Mouse (Mus musculus): Measurements from ENCODE around the gene Snai1. TPM values are rescaled to one million over a fixed set of nuclear protein-coding genes. Genes with fewer than 3 reads are reported as not detected.

Gene Snai1
- polyA plus RNA-seq, 1 experiment from 2014 or later = 7.9 TPM

DNA sequence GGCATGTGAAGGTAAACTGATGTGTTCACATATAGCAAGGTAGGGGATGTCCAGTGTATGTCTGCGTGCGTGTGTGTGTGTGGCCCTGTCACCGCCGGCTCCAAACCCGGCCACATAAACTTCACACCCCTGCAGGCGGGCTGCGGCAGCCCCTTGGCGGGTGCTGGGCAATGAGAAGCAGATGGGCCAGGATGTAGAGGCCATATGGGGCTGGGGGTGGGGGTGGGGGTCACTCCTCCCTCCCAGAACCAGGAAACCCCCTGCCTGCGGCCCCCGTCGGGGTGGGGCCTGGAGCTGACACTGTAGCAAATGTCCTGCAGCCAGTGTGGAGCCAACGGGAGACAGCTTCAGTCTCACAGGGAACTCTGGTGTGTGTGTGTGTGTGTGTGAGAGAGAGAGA, 25.7 kb downstream of the Snai1 start:
- 54% methylated on average over 12 of the region's 12 CpGs for WGBS
- H3K36me3 ChIP-seq = no peaks in the 10 kb centered on the region
- H3K9me3 ChIP-seq = no peaks in the 10 kb centered on the region
- no peak for ATAC-seq (ENCODE audit: low FRiP score)
- H3K4me3 ChIP-seq = no peak overlapping the region
- peaks cover 26% of the 10 kb centered on the region for H3K27me3 ChIP-seq
- H3K4me2 ChIP-seq = no peak overlapping the region
- H3K4me1 ChIP-seq (replicated peaks) = peaks cover 45% of the 10 kb centered on the region
- H3K27ac ChIP-seq = no peak overlapping the region
- H3K9ac ChIP-seq = no peak overlapping the region

DNA sequence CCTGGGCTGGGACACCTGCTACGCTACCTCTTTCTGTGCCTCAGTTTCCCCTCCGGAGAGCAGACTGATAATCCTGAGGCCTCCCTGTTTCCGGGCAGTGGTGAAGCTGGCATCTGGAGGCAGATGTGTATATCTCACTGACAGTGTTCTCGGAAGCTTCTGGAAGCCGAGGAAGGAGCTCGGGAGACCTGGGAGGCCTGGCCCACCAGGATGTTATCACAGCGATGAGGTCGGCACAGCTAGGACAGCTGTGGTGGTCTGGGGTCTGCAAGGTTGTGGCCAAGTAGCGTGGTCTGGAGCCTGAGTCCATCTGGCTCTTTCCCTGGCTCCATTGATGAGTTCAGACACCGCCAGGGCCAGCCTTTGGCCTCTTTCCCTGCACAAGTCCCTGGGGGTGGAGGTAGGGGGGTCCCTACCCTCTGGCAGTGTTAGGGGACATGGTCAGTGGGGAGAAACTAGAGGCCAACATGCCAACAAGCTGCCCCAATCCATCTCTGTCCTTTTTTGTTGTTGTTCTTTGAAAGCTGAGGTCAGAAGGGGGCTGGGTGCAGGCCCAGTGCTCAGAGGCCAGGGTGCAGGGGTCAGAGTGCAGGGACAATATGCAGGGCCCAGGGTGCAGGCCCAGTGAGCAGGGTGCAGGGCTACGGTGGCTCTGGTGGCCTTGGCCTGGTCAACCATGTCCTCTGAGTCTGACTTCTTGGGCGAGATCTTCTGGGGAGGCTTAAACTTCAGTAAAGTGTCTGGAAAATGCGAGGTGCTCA, 26.7 kb downstream of the Snai1 start:
- no peak for ATAC-seq (ENCODE audit: low FRiP score)
- Histone ChIP-seq H3K9me3 (no peaks in the 10 kb centered on the region), H3K9ac (no peak overlapping the region), H3K4me3 (no peak overlapping the region), H3K4me1 (replicated peaks) (peaks cover 39% of the 10 kb centered on the region), H3K4me2 (no peak overlapping the region), H3K27me3 (peaks cover 18% of the 10 kb centered on the region), H3K36me3 (no peaks in the 10 kb centered on the region), H3K27ac (no peak overlapping the region)
- WGBS = 80% methylated on average over 13 of the region's 13 CpGs

DNA sequence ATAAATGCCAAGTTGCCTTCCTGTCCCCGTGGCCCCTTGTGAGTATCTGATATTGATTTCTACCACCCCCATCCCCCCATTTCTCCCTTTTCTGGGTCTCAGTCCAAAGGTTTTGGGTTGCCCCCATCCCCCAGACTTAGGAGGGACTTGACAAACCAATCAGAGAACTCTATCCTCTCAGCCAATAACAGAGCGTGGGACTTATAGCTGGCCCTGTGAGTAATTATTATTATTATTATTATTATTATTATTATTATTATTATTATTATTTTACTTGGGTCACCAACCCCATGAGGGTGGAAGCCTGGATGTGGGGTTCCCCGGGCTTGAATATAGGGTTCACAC, 27.3 kb downstream of the Snai1 start:
- no peak overlapping the region for H3K4me3 ChIP-seq
- no peaks in the 10 kb centered on the region for H3K36me3 ChIP-seq
- ATAC-seq (ENCODE audit: low FRiP score) = no peak
- H3K27me3 ChIP-seq = peaks cover 12% of the 10 kb centered on the region
- no peak overlapping the region; the same call in 1 of the 2 replicates for H3K9ac ChIP-seq
- 70% methylated on average over 3 of the region's 3 CpGs for WGBS
- H3K4me1 ChIP-seq (replicated peaks) = peaks cover 33% of the 10 kb centered on the region
- H3K9me3 ChIP-seq = no peaks in the 10 kb centered on the region
- H3K4me2 ChIP-seq = no peak overlapping the region
- H3K27ac ChIP-seq = no peak overlapping the region

DNA sequence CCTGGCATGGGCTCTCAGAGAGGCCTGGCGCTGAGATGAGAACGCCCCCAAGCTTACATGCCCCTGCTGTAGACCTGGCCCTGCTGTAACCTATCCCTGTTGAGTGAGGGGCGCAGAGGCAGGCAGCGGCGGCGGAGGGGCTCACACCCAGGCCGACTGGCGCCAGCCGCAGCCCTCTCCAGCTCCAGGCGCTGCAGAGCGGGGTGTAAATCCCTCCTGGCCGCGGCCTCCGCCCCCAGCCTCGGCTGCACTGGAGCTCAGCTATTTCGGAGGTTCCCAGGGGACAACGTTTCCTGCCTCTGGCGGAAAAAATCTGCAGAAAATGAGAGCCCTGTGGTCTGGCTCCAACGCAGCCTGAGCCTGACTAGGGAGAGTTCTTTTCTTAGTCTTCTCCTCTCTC, 27.7 kb downstream of the Snai1 start:
- no peak; the same call in 1 of the 2 replicates for ATAC-seq (ENCODE audit: low FRiP score)
- 25% methylated on average over 19 of the region's 19 CpGs for WGBS
- Histone ChIP-seq H3K9ac (peak overlapping the region; percentile 49), H3K4me2 (peak overlapping the region; percentile 34), H3K27me3 (peaks cover 8% of the 10 kb centered on the region; the same call in 1 of the 2 replicates), H3K36me3 (no peaks in the 10 kb centered on the region), H3K4me1 (replicated peaks) (peaks cover 31% of the 10 kb centered on the region), H3K4me3 (no peak overlapping the region), H3K9me3 (no peaks in the 10 kb centered on the region), H3K27ac (no peak overlapping the region)

DNA sequence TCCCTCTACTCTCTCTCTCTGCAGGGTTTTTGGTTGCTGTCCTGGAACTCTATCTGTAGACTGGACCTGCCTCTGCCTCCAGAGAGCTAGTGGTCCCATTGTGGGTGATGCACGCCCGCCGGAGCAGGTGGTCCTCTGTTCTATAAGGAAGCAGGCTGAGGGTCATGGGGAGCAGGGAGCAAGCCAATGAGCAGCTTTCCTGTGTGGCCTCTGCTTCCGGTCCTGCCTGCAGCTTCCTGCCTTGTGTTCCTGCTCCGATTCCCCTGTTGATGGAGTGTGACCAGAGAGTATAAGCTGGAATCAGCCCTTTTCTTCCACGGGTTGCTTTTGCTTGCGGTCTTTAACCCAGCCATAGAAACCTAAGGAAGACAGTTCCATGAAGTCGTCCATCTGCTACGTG, 30.1 kb downstream of the Snai1 start:
- Histone ChIP-seq H3K9ac (no peak overlapping the region), H3K4me2 (no peak overlapping the region), H3K4me3 (no peak overlapping the region), H3K36me3 (no peaks in the 10 kb centered on the region), H3K27ac (no peak overlapping the region), H3K4me1 (replicated peaks) (peaks cover 23% of the 10 kb centered on the region), H3K27me3 (0 out of 2 replicates have a peak, but pooled peaks cover 8% of the 10 kb centered on the region), H3K9me3 (no peaks in the 10 kb centered on the region)
- ATAC-seq (ENCODE audit: low FRiP score) = no peak
- WGBS = 80% methylated on average over 9 of the region's 9 CpGs

DNA sequence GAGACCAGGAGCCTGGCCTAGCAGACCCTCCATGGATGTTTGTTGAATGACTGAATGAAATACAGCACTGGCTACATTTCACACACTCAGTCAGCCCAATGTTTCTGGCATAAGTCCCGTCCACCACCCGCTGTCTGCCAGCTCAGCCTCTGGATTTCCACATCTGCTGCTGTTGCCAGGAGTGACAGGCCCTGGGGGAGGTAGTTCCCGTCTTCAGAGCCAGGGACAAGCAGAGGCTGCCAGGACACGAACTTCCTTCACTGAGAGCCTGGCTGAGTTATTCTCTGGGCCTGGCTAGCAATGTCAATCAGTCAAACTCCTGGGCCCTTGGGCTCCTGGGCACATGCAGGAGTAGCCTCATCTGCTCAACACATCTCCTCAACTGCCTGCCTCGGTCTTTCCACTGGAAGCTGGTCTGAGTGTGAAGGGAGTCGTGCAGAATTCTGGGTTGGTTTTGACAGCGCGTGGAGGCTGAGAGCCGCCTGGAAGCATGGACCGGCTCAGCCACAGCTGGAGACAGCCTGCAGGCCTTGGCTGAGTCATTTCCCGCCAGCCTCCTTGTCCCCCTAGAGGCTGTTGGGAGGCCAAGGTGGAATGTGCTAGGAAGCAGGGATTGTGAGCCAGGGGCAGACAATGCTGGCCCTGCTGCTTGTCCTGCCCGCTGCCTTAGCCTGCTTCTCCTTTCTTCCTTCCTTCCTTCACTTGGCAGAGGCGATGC, 32.1 kb downstream of the Snai1 start:
- no peak overlapping the region for H3K27ac ChIP-seq
- no peak for ATAC-seq (ENCODE audit: low FRiP score)
- no peak overlapping the region for H3K9ac ChIP-seq
- no peaks in the 10 kb centered on the region for H3K27me3 ChIP-seq
- peaks cover 6% of the 10 kb centered on the region for H3K4me1 ChIP-seq (replicated peaks)
- no peak overlapping the region for H3K4me2 ChIP-seq
- no peaks in the 10 kb centered on the region for H3K9me3 ChIP-seq
- no peak overlapping the region for H3K4me3 ChIP-seq
- H3K36me3 ChIP-seq = no peaks in the 10 kb centered on the region
- WGBS = 72% methylated on average over 13 of the region's 13 CpGs

DNA sequence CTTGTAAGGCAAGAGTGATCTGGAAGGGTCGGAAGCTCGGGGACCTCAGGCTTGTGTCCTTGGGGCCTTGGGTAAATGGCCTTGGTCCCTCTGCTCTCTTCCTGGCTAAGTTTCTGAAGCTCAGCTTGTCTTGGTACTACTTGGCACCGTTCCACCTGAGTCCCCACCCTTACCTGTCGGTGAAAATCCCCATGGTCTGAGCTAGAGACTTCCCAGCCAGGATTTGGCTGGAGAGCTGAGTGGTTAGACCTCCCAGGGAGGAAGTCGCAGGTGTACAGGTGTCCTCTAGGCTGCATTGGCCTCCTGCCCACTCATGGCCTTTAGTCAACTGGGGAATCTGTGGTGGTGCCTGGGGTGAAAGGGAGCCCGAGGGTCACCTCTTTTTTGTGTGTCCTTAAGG, 32.8 kb downstream of the Snai1 start:
- no peak overlapping the region for H3K4me3 ChIP-seq
- ATAC-seq (ENCODE audit: low FRiP score) = no peak
- H3K27ac ChIP-seq = no peak overlapping the region
- peaks cover 2% of the 10 kb centered on the region; the same call in 1 of the 2 replicates for H3K4me1 ChIP-seq (replicated peaks)
- 0 out of 2 replicates have a peak, but pooled peaks cover 4% of the 10 kb centered on the region for H3K27me3 ChIP-seq
- no peak overlapping the region for H3K4me2 ChIP-seq
- WGBS = 92% methylated on average over 6 of the region's 6 CpGs
- no peaks in the 10 kb centered on the region for H3K9me3 ChIP-seq
- no peaks in the 10 kb centered on the region for H3K36me3 ChIP-seq
- no peak overlapping the region for H3K9ac ChIP-seq

DNA sequence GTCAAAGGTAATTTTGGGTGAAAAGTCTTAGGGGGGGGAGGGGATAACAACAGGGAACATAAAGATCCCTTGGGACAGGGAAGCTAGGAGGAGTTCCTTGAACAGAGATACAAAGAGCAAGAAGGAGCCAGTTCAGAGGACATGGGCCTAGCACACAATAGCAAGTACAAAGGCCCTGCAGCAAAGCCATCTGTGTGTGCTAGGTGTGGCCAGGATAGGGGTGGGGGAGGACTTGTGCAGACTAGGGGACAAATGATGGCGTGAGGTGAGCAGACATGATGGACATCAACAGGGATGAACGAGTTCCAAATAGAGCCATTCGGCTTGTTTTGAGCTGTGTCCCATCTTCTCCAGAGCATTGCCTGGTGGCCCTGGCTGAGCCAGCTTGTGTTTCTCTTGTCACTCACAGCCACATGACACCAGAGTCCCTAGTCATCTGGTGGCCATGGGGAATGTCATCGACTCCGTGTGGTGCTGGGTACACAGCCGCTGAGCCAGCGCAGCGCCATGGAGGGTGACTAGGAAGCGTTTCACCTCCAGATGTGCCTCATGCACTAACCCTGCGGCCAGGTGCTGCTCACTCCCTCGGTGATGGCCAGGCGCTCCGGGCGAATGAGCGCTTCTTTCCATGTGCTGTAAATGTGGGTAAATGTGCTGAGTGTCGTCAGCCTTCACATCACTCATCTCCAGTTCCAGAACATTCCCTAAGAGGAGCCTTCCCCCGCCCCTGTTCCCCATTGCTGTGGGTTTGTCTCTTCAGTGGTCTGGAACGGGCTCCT, 33.6 kb downstream of the Snai1 start:
- Histone ChIP-seq H3K36me3 (no peaks in the 10 kb centered on the region), H3K27me3 (0 out of 2 replicates have a peak, but pooled peaks cover 4% of the 10 kb centered on the region), H3K4me3 (no peak overlapping the region), H3K4me1 (replicated peaks) (no peaks in the 10 kb centered on the region; the same call in 1 of the 2 replicates), H3K27ac (no peak overlapping the region), H3K9me3 (no peaks in the 10 kb centered on the region), H3K4me2 (no peak overlapping the region), H3K9ac (no peak overlapping the region)
- no peak for ATAC-seq (ENCODE audit: low FRiP score)
- 87% methylated on average over 18 of the region's 18 CpGs for WGBS

DNA sequence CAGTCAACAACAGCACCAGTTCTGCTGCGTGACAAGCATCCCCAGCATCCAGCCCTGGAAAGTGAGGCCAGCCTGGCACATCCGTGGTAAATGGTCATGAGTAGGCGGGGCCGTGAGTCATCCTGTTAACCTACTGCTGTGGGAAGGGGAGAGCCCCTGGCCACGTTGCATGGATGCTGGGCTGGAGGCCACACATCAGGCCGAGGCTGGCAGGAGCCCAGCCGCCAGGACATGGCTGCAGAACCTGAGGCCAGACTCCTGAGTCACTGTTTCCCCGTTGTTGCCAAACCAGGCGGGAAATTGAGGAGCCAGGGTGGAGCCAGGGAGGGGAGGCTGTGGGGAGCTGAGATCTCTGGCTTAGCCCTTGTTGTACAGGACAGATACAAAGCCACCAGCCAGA, 36.8 kb downstream of the Snai1 start:
- ATAC-seq (ENCODE audit: low FRiP score) = no peak
- no peaks in the 10 kb centered on the region; the same call in 1 of the 2 replicates for H3K4me1 ChIP-seq (replicated peaks)
- H3K27ac ChIP-seq = no peak overlapping the region
- H3K9me3 ChIP-seq = no peaks in the 10 kb centered on the region
- 75% methylated on average over 9 of the region's 9 CpGs for WGBS
- H3K4me2 ChIP-seq = no peak overlapping the region
- H3K4me3 ChIP-seq = no peak overlapping the region
- H3K27me3 ChIP-seq = 0 out of 2 replicates have a peak, but pooled peaks cover 4% of the 10 kb centered on the region
- no peaks in the 10 kb centered on the region for H3K36me3 ChIP-seq
- H3K9ac ChIP-seq = no peak overlapping the region

DNA sequence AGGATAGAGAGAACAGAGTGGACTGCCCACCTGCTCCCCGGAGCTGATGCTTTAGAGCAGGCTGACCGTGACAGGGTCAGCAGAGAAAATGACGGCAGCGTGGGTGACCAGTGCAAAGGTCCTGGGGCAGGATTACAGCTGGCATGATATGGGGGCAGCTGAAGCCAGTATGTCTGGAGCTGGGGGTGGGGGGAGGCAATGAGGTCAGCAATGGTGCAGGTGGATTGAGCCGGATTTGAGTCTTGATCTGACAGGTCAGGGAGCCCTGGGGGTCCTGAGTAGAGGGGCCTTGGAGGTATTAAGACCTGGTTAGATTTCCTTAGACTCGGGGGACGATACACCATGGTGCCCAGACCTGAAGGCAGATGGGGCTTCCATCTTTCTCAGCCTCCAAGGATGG, 37.6 kb downstream of the Snai1 start:
- H3K4me1 ChIP-seq (replicated peaks) = no peaks in the 10 kb centered on the region
- H3K9ac ChIP-seq = no peak overlapping the region
- H3K9me3 ChIP-seq = no peaks in the 10 kb centered on the region
- no peak overlapping the region for H3K4me3 ChIP-seq
- H3K36me3 ChIP-seq = no peaks in the 10 kb centered on the region
- 88% methylated on average over 7 of the region's 7 CpGs for WGBS
- H3K27ac ChIP-seq = no peak overlapping the region
- no peak for ATAC-seq (ENCODE audit: low FRiP score)
- 0 out of 2 replicates have a peak, but pooled peaks cover 4% of the 10 kb centered on the region for H3K27me3 ChIP-seq
- H3K4me2 ChIP-seq = no peak overlapping the region

DNA sequence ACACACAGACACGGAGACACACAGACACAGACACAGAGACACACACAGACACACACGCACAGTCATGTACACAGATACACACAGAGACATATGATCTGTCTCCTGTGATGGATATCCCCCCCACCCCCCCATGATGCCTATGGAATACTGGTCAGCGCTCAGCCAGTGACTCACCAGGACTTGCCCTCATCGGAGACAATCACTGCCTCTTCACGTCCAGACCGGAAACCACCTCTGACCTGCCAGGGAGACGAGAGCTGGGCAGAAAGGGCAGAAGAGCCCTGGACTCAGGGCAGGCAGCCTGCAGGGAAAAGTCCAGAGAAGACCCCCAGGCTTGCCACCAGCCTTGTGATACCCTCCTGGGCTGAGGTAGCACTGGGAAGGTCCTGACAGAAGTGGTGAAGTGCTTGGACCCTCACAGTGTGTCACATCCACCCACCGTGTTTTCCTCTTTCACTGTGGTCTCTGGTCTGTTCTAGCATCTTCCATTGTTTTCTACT, 38.2 kb downstream of the Snai1 start:
- WGBS = 86% methylated on average over 8 of the region's 8 CpGs

DNA sequence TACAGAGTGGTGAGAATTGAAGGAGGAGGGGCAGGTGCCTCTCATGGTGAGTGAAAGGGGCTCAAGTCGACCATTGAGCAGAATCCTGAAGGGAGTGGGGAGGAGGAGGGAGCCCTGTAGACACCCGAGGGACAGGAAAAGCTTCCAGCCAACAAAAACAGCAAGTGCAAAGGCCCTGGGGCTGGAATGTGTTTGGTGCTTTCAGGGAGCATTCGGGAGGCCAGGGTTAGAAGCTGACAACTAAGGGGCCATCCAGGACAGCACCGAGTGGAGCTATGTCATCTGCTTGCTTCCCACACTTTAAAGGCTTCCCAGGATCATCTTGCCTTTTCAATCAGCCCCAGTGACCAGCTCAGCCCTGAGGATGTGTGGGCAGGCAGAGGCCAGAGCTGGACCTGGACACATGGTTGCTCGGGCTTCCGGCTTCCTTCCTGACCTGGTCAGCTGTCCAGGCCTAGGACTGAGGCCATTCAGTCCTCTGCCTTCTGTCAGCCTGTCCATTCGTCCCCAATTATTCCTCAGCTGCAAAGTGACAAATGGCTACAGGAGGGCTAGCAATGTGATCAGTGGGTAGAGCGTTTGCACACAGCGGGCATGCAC, 39.3 kb downstream of the Snai1 start:
- Histone ChIP-seq H3K36me3 (no peaks in the 10 kb centered on the region), H3K4me3 (no peak overlapping the region), H3K4me2 (no peak overlapping the region), H3K27me3 (0 out of 2 replicates have a peak, but pooled peaks cover 4% of the 10 kb centered on the region), H3K9me3 (no peaks in the 10 kb centered on the region), H3K27ac (no peak overlapping the region), H3K4me1 (replicated peaks) (no peaks in the 10 kb centered on the region), H3K9ac (no peak overlapping the region)
- no peak for ATAC-seq (ENCODE audit: low FRiP score)
- 69% methylated on average over 9 of the region's 9 CpGs for WGBS

More for the DNA sequence above, 38.2 kb downstream of the Snai1 start:
- Histone ChIP-seq H3K4me1 (replicated peaks) (no peaks in the 10 kb centered on the region), H3K4me2 (no peak overlapping the region), H3K36me3 (no peaks in the 10 kb centered on the region), H3K27me3 (0 out of 2 replicates have a peak, but pooled peaks cover 4% of the 10 kb centered on the region), H3K9me3 (no peaks in the 10 kb centered on the region), H3K4me3 (no peak overlapping the region), H3K9ac (no peak overlapping the region), H3K27ac (no peak overlapping the region)
- no peak for ATAC-seq (ENCODE audit: low FRiP score)

All from hindbrain, embryonic 13.5 days (tissue).